Mouse (Mus musculus): Measurements from ENCODE around the gene Serpina11. TPM values are rescaled to one million over a fixed set of nuclear protein-coding genes. Genes with fewer than 3 reads are reported as not detected.
"Not testable (repeated sequence)": the region's sequence is repeated elsewhere in the genome, so short reads cannot be mapped to it uniquely, and the experiment has no call there.

Gene Serpina11
- total RNA-seq, 2 experiments from 2014 or later: not detected

DNA sequence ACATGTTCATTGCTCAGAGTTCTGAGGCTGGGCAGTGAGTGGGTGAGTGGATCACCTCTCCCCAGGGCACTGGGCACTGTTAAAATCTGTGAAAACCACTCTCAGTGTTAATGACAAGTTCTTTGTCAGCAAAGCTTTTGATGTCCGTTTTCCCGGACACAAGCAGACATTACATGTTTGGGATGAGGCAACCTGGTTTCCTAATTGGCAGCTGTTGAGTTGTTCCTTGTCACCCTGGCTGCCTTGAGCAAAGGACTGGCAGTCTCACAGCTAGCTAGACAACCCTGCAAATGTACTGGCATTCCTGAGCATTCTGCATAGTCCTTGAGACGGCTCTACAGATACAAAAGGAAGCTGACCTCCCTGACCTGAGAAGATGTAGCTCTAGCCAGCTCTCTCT, 12.7 kb downstream of the Serpina11 start:
- intact Hi-C loops (cut with DNase I): no loop called here

DNA sequence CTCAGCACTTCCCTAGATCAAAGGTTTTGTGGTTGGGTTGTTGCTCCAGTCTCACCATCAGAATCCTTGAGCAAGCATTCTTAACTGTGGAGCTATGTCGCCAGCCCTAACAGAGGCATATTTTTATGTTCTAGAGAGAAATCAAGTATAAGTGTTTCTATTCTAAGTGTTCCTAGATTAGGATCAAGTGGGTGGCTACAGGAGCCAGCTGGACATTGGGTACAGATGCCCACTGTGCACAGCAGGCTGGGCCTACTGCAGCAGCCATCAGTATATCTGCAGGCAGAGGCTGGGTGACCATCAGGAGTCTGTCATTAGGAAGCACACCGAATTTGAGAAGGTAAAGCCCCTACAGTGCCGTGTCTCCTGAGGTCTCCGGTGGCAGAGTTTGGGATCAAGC, 18.7 kb downstream of the Serpina11 start:
- intact Hi-C loops (cut with DNase I): no loop called here

More for the DNA sequence above, 12.7 kb downstream of the Serpina11 start:
- no peak for DNase-seq

DNA sequence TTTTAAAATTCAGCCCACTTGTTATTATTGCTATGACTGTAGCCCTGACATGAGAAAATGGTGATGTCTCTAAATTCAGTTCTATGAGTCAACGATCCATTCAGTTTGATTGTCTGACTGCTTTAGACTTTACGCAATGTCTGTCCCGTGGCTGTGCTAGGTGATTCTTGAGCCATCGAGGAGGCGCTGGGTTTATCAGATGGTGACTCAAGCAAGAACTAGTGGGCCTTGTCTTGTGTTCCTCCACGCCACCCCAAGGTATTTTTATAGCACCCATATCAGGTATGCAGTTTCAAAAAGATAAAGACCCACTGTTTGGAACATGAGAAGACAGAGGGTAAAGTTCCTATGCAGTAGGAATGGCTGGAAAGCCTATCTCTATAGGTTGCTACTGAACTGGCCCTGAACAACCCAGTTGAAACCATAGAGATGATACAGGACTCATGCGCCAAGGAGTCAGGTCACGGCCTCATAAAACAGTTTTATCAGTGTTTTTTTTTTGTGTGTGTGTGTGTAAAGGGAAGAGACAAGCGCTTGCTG, 20.1 kb downstream of the Serpina11 start:
- DNase-seq: no peak
- intact Hi-C loops (cut with DNase I): no loop called here

More for the DNA sequence above, 18.7 kb downstream of the Serpina11 start:
- DNase-seq: no peak

DNA sequence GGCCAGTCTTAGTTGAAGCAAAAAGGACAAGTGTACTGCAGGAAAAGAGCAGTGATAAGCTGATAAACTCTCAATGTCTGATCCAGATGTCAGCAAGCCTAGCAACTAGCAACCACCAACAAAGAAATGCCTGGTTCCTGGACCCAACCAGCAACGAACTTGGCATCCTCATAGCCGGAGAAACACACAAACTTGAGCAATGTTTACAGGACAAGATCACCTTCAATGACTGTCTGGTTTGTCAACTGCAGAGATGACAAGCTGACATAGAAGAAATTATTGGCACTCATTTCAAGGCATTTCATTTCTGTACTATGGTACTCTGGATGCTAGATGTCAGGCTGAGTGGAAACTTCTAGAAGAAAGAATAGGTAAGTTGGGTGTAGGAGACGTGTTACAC, 23.0 kb downstream of the Serpina11 start:
- no peak for DNase-seq
- intact Hi-C loops (cut with DNase I): no loop called here

DNA sequence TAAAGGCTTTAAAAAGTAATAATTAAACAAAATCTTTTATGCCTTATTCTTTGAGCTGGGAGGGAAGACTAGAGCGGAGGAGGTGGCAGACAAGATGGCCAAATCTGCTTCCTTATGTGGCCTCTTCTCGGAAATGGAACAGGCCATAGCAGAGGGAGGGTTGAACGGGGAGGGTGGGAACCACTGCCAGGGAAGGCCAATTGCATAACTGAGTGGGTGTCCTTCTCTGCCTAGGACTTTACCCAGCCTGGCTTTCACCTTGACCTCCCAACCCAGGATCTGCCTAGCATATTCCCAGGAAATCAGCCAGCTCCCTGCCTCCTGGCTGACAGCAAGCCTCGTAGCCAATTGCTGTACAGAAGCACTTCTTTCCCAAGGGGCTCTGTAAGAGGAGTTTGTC, 26.5 kb downstream of the Serpina11 start:
- no peak for DNase-seq
- intact Hi-C loops (cut with DNase I): no loop called here

DNA sequence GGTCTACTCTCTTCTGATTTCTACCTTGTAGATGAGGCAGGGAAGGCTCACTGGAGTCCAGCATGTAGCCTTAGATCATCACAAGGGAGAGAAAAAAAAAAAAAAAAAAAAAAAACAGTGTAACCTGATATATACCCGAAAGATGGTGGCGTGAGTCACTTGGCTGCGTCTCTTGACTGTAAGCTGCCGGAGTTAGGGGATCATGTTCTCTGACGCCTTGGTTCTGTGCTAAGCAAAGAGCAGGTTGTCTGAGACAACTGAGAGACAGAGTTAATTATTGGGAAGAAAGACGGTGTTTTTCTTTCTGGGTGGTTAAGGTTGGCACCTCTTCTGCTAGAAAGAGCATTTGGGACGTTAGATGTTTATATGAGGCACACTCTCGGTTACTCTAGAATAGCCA, 26.9 kb downstream of the Serpina11 start:
- intact Hi-C loops (cut with DNase I): no loop called here

DNA sequence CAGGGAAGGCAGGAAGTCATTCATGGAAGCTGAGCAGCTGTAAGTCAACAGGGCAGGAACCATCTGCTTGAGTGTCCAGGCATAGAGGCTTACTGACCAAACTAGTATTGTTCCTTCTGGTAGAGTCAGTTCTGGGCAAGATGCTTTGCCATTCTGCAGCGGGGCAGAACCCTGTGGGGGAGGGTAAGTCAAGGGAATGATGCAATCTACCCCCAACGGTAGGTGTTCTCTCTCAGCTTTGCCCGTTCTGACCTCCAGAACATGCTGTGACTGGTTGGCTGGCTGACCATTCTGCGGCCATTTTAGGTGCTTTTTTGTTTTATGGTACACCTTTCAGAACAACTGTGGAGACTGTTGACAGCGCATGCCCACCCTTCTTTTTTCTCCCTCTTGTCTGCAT, 27.4 kb downstream of the Serpina11 start:
- no peak for DNase-seq
- intact Hi-C loops (cut with DNase I): no loop called here

More for the DNA sequence above, 26.9 kb downstream of the Serpina11 start:
- DNase-seq: no peak

DNA sequence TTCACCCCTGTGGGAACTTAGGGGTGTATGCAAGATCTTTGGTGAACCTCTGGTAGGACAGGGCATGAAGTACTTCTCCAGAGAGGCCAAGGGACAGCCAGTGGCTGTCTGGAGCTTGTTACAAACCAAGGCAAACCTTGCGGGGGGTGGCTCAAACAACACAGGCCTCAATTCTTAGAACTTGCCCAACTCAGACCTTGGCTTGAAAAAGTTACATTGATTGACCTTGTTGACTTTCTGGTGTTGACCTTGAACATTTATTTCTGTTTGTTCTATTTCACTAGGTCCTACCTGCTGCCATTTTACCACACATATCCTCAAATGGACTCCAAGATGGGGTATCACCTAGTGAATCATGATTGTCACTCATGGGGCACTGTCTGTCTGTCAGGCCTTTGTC, 28.0 kb downstream of the Serpina11 start:
- DNase-seq: no peak
- intact Hi-C loops (cut with DNase I): no loop called here

DNA sequence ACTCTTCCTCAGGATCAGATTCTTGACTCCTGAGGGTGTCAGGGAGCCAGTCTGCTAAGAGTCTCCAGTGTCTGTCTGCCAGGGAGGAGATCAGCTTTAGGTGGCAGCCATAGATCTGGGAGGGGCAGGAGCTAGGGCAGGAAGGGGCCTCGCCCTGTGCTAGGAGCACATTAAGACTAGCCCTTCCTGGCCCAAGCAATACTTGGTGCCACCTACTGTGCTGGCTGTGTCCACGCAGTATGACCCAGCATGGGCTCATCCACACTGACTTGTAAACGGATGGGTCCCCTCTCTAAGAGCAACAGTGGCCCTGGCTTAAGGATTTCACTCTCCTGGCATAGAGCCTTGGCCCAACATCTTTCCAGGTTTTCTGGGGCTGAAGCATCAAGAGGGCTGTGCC, 31.0 kb downstream of the Serpina11 start, which contains the start of gene Serpina1e:
Gene Serpina1e, minus strand, starts transcription at position 178 of the 400 bp plus-strand sequence.
- intact Hi-C loops (cut with DNase I): no loop called here
- DNase-seq: no peak

DNA sequence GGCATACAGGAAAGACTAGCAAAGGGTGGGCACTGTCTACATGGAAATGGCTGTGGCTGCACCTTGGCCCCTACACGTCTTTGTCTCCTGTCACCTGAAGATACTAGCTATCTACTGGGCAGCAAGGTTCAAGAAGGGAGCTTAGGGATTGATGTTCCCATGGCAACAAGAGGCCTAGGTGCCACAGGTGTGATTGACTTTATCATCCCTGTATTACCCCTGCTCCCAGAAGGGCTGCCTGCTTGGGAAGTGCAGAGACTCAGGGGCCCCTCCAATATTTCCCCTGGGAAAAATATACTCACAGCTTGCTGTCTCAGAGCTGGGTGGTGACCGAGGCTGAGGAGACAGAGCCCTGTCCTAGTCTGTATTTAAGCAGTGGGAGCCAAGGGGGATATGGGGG, 33.2 kb downstream of the Serpina11 start:
- not testable (repeated sequence) for DNase-seq

DNA sequence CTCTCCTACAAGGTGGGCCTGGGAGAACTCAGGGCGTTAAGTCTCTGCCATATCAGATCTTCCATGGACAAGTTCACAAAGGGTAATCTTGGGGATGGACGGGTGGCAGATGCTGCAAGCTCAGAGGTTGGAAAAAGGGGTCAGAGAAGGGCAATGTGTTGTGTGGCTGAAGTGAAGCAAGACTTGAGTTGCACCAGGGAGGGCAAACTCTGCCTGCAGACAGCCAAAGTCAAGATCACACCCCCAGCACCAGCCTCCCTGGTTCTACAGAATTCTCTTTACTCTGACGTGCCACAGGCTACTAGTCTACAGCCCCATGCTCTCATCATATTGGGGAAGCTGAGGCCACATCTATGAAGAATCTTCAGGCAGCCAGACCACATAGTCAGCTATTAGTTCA, 36.8 kb downstream of the Serpina11 start:
- intact Hi-C loops (cut with DNase I): not testable (repeated sequence)

More for the DNA sequence above, 33.2 kb downstream of the Serpina11 start:
- intact Hi-C loops (cut with DNase I): not testable (repeated sequence)

DNA sequence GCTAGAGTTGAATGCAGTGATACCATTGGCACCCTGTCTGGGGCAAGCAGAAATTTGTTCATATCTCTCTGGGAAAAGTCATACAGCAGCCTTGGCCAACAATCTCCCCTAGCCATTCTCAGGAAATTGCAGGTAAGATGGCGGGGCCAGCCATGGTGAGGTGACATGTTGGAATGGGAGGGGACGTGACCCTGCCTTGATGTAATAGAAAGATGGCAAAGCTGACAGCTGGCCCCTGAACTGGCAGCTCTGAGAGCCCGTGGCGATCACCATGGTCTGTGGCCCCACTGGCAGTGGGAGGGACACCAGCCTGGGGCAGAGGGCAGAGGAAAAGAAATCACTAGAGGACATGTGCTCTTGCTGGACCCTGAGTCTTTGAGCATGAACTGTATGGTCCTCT, 43.5 kb downstream of the Serpina11 start:
- intact Hi-C loops (cut with DNase I): no loop called here
- no peak for DNase-seq

More for the DNA sequence above, 36.8 kb downstream of the Serpina11 start:
- not testable (repeated sequence) for DNase-seq

Other genes with a start within 250 kb of the Serpina11 start
- gene Serpina1d, start 216.4 kb downstream of the Serpina11 start, total RNA-seq (2021): not detected
- under 1 TPM; 0.19 to 0.22 TPM for gene Serpina1b, start 159.6 kb downstream of the Serpina11 start, total RNA-seq (2021)
- not detected for gene Serpina1a, start 126.4 kb downstream of the Serpina11 start, total RNA-seq (2021)
- gene Serpina1c, start 85.1 kb downstream of the Serpina11 start, total RNA-seq (2021): not detected
- under 1 TPM in 1 of 2 experiments, not detected in 1; 0.28 TPM for gene Serpina1e, start 31.0 kb downstream of the Serpina11 start, total RNA-seq (2021)
- gene Serpina9, start 23.8 kb upstream of the Serpina11 start, total RNA-seq (2021): not detected
- not detected for gene Serpina12, start 54.5 kb upstream of the Serpina11 start, total RNA-seq (2021)
- gene Serpina5, start 111.2 kb upstream of the Serpina11 start, total RNA-seq (2021): not detected
- gene Serpina3a, start 122.8 kb upstream of the Serpina11 start, total RNA-seq (2021): not detected
- gene Serpina3b, start 138.0 kb upstream of the Serpina11 start, total RNA-seq (2021): not detected
- gene Serpina3c, start 163.9 kb upstream of the Serpina11 start, total RNA-seq (2021): 1 to 10 TPM in 1 of 2 experiments, under 1 TPM in 1; 0.61 to 1.2 TPM
- gene Serpina3f, start 224.6 kb upstream of the Serpina11 start, total RNA-seq (2021): not detected
- 1 to 10 TPM; 1.4 to 2.0 TPM for gene Serpina3g, start 246.3 kb upstream of the Serpina11 start, total RNA-seq (2021)